Mouse (Mus musculus): ENCODE measurements around the gene Epb41l2. TPM values are rescaled to one million over a fixed set of nuclear protein-coding genes. Genes with fewer than 3 reads are reported as not detected.

Gene Epb41l2
- total and polyA plus RNA-seq, 2 experiments from 2014 or later, result 21.6 to 50.1 TPM

- H3K4me1 ChIP-seq (ENCODE audit: control insufficient read depth, insufficient read depth), result peaks cover 28% of the 10 kb centered on the region
Measured at GRCm38 (mm10) chr10:25384391-25384790, 24.8 kb downstream of the Epb41l2 start.

GRCm38 (mm10) chr10:25385811-25386580 is 26.4 kb downstream of the Epb41l2 start:
- peaks cover 18% of the 10 kb centered on the region; the same call in 1 of the 2 replicates for H3K4me1 ChIP-seq (ENCODE audit: control insufficient read depth, insufficient read depth)
- no peak overlapping the region for H3K4me2 ChIP-seq (ENCODE audit: low read depth, low read length)
- H3K4me3 ChIP-seq (ENCODE audit: low read depth, low read length), result no peak overlapping the region
- H3K27me3 ChIP-seq (ENCODE audit: control insufficient read depth, insufficient read depth, low read length), result no peaks in the 10 kb centered on the region
- peak overlapping the region; percentile 13; the same call in 1 of the 2 replicates for H3K27ac ChIP-seq (ENCODE audit: low read depth)
- WGBS, result 62% methylated on average over 13 of the region's 13 CpGs
- TF ChIP-seq CTCF (IDR thresholded peaks at IDR 0.05; ENCODE audit: low read depth), result no peak
- no peak for TF ChIP-seq EP300 (IDR thresholded peaks at IDR 0.05; ENCODE audit: low read depth)
- no peak overlapping the region for H3K9ac ChIP-seq (replicated peaks; ENCODE audit: low read depth, low read length)
- no peaks in the 10 kb centered on the region for H3K36me3 ChIP-seq (replicated peaks; ENCODE audit: control insufficient read depth, insufficient read depth, low read length)
- DNase-seq (ENCODE audit: low spot score), result no peak
- peak; percentile 36; the same call in 1 of the 2 replicates for ATAC-seq (ENCODE audit: insufficient read depth, low read depth)
- H3K9me3 ChIP-seq (replicated peaks; ENCODE audit: control insufficient read depth, low read length), result no peaks in the 10 kb centered on the region

More at GRCm38 (mm10) chr10:25384391-25384790, 24.8 kb downstream of the Epb41l2 start:
- no peak overlapping the region for H3K9ac ChIP-seq (replicated peaks; ENCODE audit: low read depth, low read length)
- WGBS, result 90% methylated on average over 10 of the region's 10 CpGs
- no peak overlapping the region for H3K4me2 ChIP-seq (ENCODE audit: low read depth, low read length)
- ATAC-seq (ENCODE audit: insufficient read depth, low read depth) (no peak), DNase-seq (ENCODE audit: low spot score) (no peak)
- no peaks in the 10 kb centered on the region for H3K9me3 ChIP-seq (replicated peaks; ENCODE audit: control insufficient read depth, low read length)
- H3K27me3 ChIP-seq (ENCODE audit: control insufficient read depth, insufficient read depth, low read length), result no peaks in the 10 kb centered on the region
- no peak for TF ChIP-seq CTCF (IDR thresholded peaks at IDR 0.05; ENCODE audit: low read depth)
- no peak for TF ChIP-seq EP300 (IDR thresholded peaks at IDR 0.05; ENCODE audit: low read depth)
- no peak overlapping the region for H3K4me3 ChIP-seq (ENCODE audit: low read depth, low read length)
- H3K27ac ChIP-seq (ENCODE audit: low read depth), result no peak overlapping the region
- H3K36me3 ChIP-seq (replicated peaks; ENCODE audit: control insufficient read depth, insufficient read depth, low read length), result no peaks in the 10 kb centered on the region

GRCm38 (mm10) chr10:25386868-25387267 is 27.3 kb downstream of the Epb41l2 start:
- Histone ChIP-seq H3K4me1 (ENCODE audit: control insufficient read depth, insufficient read depth) (peaks cover 17% of the 10 kb centered on the region; the same call in 1 of the 2 replicates), H3K27me3 (ENCODE audit: control insufficient read depth, insufficient read depth, low read length) (no peaks in the 10 kb centered on the region), H3K36me3 (replicated peaks; ENCODE audit: control insufficient read depth, insufficient read depth, low read length) (no peaks in the 10 kb centered on the region), H3K4me3 (ENCODE audit: low read depth, low read length) (no peak overlapping the region), H3K9ac (replicated peaks; ENCODE audit: low read depth, low read length) (no peak overlapping the region), H3K4me2 (ENCODE audit: low read depth, low read length) (no peak overlapping the region), H3K9me3 (replicated peaks; ENCODE audit: control insufficient read depth, low read length) (no peaks in the 10 kb centered on the region), H3K27ac (ENCODE audit: low read depth) (peak overlapping the region; percentile 18; the same call in 1 of the 2 replicates)
- TF ChIP-seq CTCF (IDR thresholded peaks at IDR 0.05; ENCODE audit: low read depth) (no peak), EP300 (IDR thresholded peaks at IDR 0.05; ENCODE audit: low read depth) (no peak)
- WGBS, result 58% methylated on average over 4 of the region's 4 CpGs
- ATAC-seq (ENCODE audit: insufficient read depth, low read depth), result peak; percentile 17; the same call in 1 of the 2 replicates
- no peak for DNase-seq (ENCODE audit: low spot score)

GRCm38 (mm10) chr10:25387268-25387667 is 27.7 kb downstream of the Epb41l2 start:
- Histone ChIP-seq H3K9ac (replicated peaks; ENCODE audit: low read depth, low read length) (no peak overlapping the region), H3K27me3 (ENCODE audit: control insufficient read depth, insufficient read depth, low read length) (no peaks in the 10 kb centered on the region), H3K4me1 (ENCODE audit: control insufficient read depth, insufficient read depth) (peaks cover 17% of the 10 kb centered on the region; the same call in 1 of the 2 replicates), H3K4me2 (ENCODE audit: low read depth, low read length) (no peak overlapping the region), H3K9me3 (replicated peaks; ENCODE audit: control insufficient read depth, low read length) (no peaks in the 10 kb centered on the region), H3K4me3 (ENCODE audit: low read depth, low read length) (no peak overlapping the region), H3K36me3 (replicated peaks; ENCODE audit: control insufficient read depth, insufficient read depth, low read length) (no peaks in the 10 kb centered on the region), H3K27ac (ENCODE audit: low read depth) (peak overlapping the region; percentile 18; the same call in 1 of the 2 replicates)
- ATAC-seq (ENCODE audit: insufficient read depth, low read depth) (no peak), DNase-seq (ENCODE audit: low spot score) (no peak)
- TF ChIP-seq EP300 (IDR thresholded peaks at IDR 0.05; ENCODE audit: low read depth) (no peak), CTCF (IDR thresholded peaks at IDR 0.05; ENCODE audit: low read depth) (no peak)
- WGBS, result 43% methylated on average over 4 of the region's 4 CpGs

GRCm38 (mm10) chr10:25392786-25393185 is 33.2 kb downstream of the Epb41l2 start:
- H3K9ac ChIP-seq (replicated peaks; ENCODE audit: low read depth, low read length), result no peak overlapping the region
- WGBS, result 68% methylated on average over 7 of the region's 7 CpGs
- no peak overlapping the region for H3K4me3 ChIP-seq (ENCODE audit: low read depth, low read length)
- no peak overlapping the region for H3K27ac ChIP-seq (ENCODE audit: low read depth)
- TF ChIP-seq EP300 (IDR thresholded peaks at IDR 0.05; ENCODE audit: low read depth) (no peak), CTCF (IDR thresholded peaks at IDR 0.05; ENCODE audit: low read depth) (no peak)
- no peak overlapping the region for H3K4me2 ChIP-seq (ENCODE audit: low read depth, low read length)
- no peaks in the 10 kb centered on the region for H3K36me3 ChIP-seq (replicated peaks; ENCODE audit: control insufficient read depth, insufficient read depth, low read length)
- H3K27me3 ChIP-seq (ENCODE audit: control insufficient read depth, insufficient read depth, low read length), result no peaks in the 10 kb centered on the region
- H3K4me1 ChIP-seq (ENCODE audit: control insufficient read depth, insufficient read depth), result peaks cover 9% of the 10 kb centered on the region; the same call in 1 of the 2 replicates
- ATAC-seq (ENCODE audit: insufficient read depth, low read depth) (no peak), DNase-seq (ENCODE audit: low spot score) (no peak)
- H3K9me3 ChIP-seq (replicated peaks; ENCODE audit: control insufficient read depth, low read length), result no peaks in the 10 kb centered on the region
